Mouse (Mus musculus) kidney, postnatal 0 days (tissue): ENCODE measurements around the gene Erc2. TPM values are rescaled to one million over a fixed set of nuclear protein-coding genes. Genes with fewer than 3 reads are reported as not detected.

Experiments
- ATAC-seq: fragments of 200-750 bp; cut with Nextera tagmentation; replicated peaks from 2 replicates; pipeline ENCODE4 v1.8.0; 2017; ENCODE audit warnings: low read depth, moderate number of reproducible peaks, moderate TSS enrichment, moderate library complexity; ENCODE audit not compliant: low FRiP score
- DNase-seq: peaks from one replicate; pipeline ENCODE4 v3.0.0-alpha.2; 2016; ENCODE audit warnings: low spot score
- H3K27ac ChIP-seq: fragments of 300-500 bp; sonication (generic); 2 replicates; pipeline ENCODE4 v1.5.1; 2014; ENCODE audit warnings: mild to moderate bottlenecking
- H3K27me3 ChIP-seq: fragments of 300-500 bp; sonication (generic); 2 replicates; pipeline ENCODE4 v1.6.1; 2014; ENCODE audit warnings: low read length, mixed read lengths; ENCODE audit not compliant: insufficient read depth
- H3K36me3 ChIP-seq: fragments of 300-500 bp; sonication (generic); 2 replicates; pipeline ENCODE4 v1.6.1; 2014; ENCODE audit warnings: low read length, mixed read lengths; ENCODE audit not compliant: insufficient read depth
- H3K4me1 ChIP-seq: fragments of 300-500 bp; sonication (generic); replicated peaks from 2 replicates; pipeline ENCODE4 v1.6.1; 2014; ENCODE audit warnings: antibody characterized with exemption, low read length, mixed read lengths; ENCODE audit not compliant: insufficient read depth
- H3K4me2 ChIP-seq: fragments of 300-500 bp; sonication (generic); 2 replicates; pipeline ENCODE4 v1.6.1; 2014; ENCODE audit warnings: mild to moderate bottlenecking, low read length, moderate library complexity, mixed read lengths
- H3K4me3 ChIP-seq: fragments of 300-500 bp; sonication (generic); replicated peaks from 2 replicates; pipeline ENCODE4 v1.5.1; 2014; ENCODE audit warnings: low read depth, low read length
- H3K9ac ChIP-seq: fragments of 300-500 bp; sonication (generic); 2 replicates; pipeline ENCODE4 v1.6.1; 2014; ENCODE audit warnings: low read depth, low read length
- H3K9me3 ChIP-seq: fragments of 300-500 bp; sonication (generic); replicated peaks from 2 replicates; pipeline ENCODE4 v1.6.1; 2016; ENCODE audit warnings: low read length, inconsistent platforms, mixed read lengths
- CTCF ChIP-seq: IDR thresholded peaks from 2 replicates; pipeline ENCODE4 v1.5.1; 2016; ENCODE audit warnings: antibody characterized with exemption, low read depth, mild to moderate bottlenecking, moderate library complexity
- WGBS: fragments of 180-500 bp; shearing (Covaris S2); extraction: QIAGEN DNeasy Blood & Tissue Kit; methylation state at CpG from one replicate; pipeline ENCODE4 v1.1.7; 2014; 5-methylcytosine and 5-hydroxymethylcytosine counted together
- polyA plus RNA-seq: library from polyadenylated mRNA; unstranded; fragments of >200 nt; fragmentation: Nextera tagmentation; extraction: Ambion mirVana; gene quantifications from 2 replicates; pipeline ENCODE4 v1.2.1, GENCODE M21; 2015

Erc2 gene
- polyA plus RNA-seq, 1 experiment from 2014 or later = 6.8 TPM

GRCm38 (mm10) chr14:28267367-28267766 lies 645.1 kb downstream of the Erc2 start:
- H3K27ac ChIP-seq = no peak overlapping the region
- ATAC-seq = no peak
- H3K4me1 ChIP-seq = no peaks in the 10 kb centered on the region
- no peak overlapping the region for H3K4me2 ChIP-seq
- H3K27me3 ChIP-seq = no peaks in the 10 kb centered on the region
- TF ChIP-seq CTCF = no peak
- WGBS = 62% methylated on average over 2 of the region's 2 CpGs
- DNase-seq = no peak
- no peak overlapping the region for H3K9ac ChIP-seq
- H3K36me3 ChIP-seq = no peaks in the 10 kb centered on the region
- H3K4me3 ChIP-seq = no peak overlapping the region
- no peaks in the 10 kb centered on the region for H3K9me3 ChIP-seq

GRCm38 (mm10) chr14:28271846-28272245 lies 649.6 kb downstream of the Erc2 start:
- 79% methylated on average over 8 of the region's 8 CpGs for WGBS
- no peaks in the 10 kb centered on the region for H3K9me3 ChIP-seq
- no peak for DNase-seq
- no peaks in the 10 kb centered on the region for H3K27me3 ChIP-seq
- no peak overlapping the region for H3K4me2 ChIP-seq
- TF ChIP-seq CTCF = no peak
- H3K9ac ChIP-seq = no peak overlapping the region
- ATAC-seq = no peak
- no peak overlapping the region for H3K27ac ChIP-seq
- H3K4me3 ChIP-seq = no peak overlapping the region
- no peaks in the 10 kb centered on the region for H3K4me1 ChIP-seq
- no peaks in the 10 kb centered on the region for H3K36me3 ChIP-seq

- WGBS = 86% methylated on average over 1 of the region's 1 CpGs
- TF ChIP-seq CTCF = no peak
- Histone ChIP-seq H3K27ac (no peak overlapping the region), H3K36me3 (no peaks in the 10 kb centered on the region), H3K9ac (no peak overlapping the region), H3K27me3 (no peaks in the 10 kb centered on the region), H3K4me1 (no peaks in the 10 kb centered on the region), H3K9me3 (no peaks in the 10 kb centered on the region), H3K4me2 (no peak overlapping the region), H3K4me3 (no peak overlapping the region)
- DNase-seq = no peak
- no peak for ATAC-seq
These were observed 651.4 kb downstream of the Erc2 start for GRCm38 (mm10) chr14:28273669-28274068.

GRCm38 (mm10) chr14:28274826-28275225 lies 652.6 kb downstream of the Erc2 start:
- DNase-seq (no peak), ATAC-seq (no peak)
- TF ChIP-seq CTCF = no peak
- Histone ChIP-seq H3K4me2 (no peak overlapping the region), H3K4me1 (no peaks in the 10 kb centered on the region), H3K4me3 (no peak overlapping the region), H3K36me3 (no peaks in the 10 kb centered on the region), H3K27me3 (no peaks in the 10 kb centered on the region), H3K27ac (no peak overlapping the region), H3K9me3 (no peaks in the 10 kb centered on the region), H3K9ac (no peak overlapping the region)
- WGBS = 56% methylated on average over 7 of the region's 7 CpGs

GRCm38 (mm10) chr14:28278951-28279350 lies 656.7 kb downstream of the Erc2 start:
- Histone ChIP-seq H3K4me1 (no peaks in the 10 kb centered on the region), H3K27me3 (no peaks in the 10 kb centered on the region), H3K9me3 (no peaks in the 10 kb centered on the region), H3K4me3 (no peak overlapping the region), H3K36me3 (no peaks in the 10 kb centered on the region), H3K27ac (no peak overlapping the region), H3K9ac (no peak overlapping the region), H3K4me2 (no peak overlapping the region)
- no peak for TF ChIP-seq CTCF
- 69% methylated on average over 6 of the region's 6 CpGs for WGBS
- no peak for ATAC-seq
- DNase-seq = no peak

GRCm38 (mm10) chr14:28280376-28280775 lies 658.1 kb downstream of the Erc2 start:
- H3K36me3 ChIP-seq = no peaks in the 10 kb centered on the region

More at GRCm38 (mm10) chr14:28280376-28280775, 658.1 kb downstream of the Erc2 start:
- DNase-seq (no peak), ATAC-seq (no peak)
- Histone ChIP-seq H3K4me3 (no peak overlapping the region), H3K4me2 (no peak overlapping the region), H3K4me1 (no peaks in the 10 kb centered on the region), H3K27me3 (no peaks in the 10 kb centered on the region), H3K9ac (no peak overlapping the region), H3K9me3 (no peaks in the 10 kb centered on the region), H3K27ac (no peak overlapping the region)
- 35% methylated on average over 1 of the region's 1 CpGs for WGBS
- TF ChIP-seq CTCF = no peak
